Mouse (Mus musculus): ENCODE results near the gene Lrrc8d. TPM values are rescaled to one million over a fixed set of nuclear protein-coding genes. Genes with fewer than 3 reads are reported as not detected.

The Lrrc8d gene
- total and polyA plus RNA-seq, 3 experiments, result 7.0 to 26.1 (median 16.6) TPM

DNA sequence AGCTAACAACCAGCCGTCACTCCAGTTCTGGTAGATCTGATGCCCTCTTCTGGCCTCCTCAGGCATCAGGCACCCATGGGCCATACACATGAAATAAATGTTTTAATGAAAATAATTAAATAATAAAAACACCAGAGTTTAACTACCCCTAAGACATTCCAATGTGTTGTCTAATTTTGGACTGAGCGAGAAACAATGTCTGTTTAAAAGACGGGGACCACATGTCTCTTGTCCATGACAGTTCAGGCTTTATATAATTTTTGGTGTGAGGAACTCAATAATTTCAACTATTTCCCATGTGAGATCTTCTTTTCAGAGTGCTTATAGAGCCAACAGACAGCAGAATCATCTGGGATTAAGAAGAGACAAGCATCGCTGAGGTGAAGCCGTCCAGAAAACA lies 32.8 kb upstream of the Lrrc8d start:
- no peaks in the 10 kb centered on the region for H3K9me3 ChIP-seq (replicated peaks; ENCODE audit: low read length)
- H3K79me2 ChIP-seq (replicated peaks; ENCODE audit: control insufficient read depth, extremely low read depth, insufficient read depth, poor library complexity, severe bottlenecking), result no peaks in the 10 kb centered on the region
- dilution Hi-C loops (cut with MboI; ENCODE audit: extremely low pct_ligation_motif_present, extremely low pct_unique_long_range_greater_than_20kb, low sequenced_read_pairs), result no loop called here
- no peaks in the 10 kb centered on the region for H3K36me3 ChIP-seq (replicated peaks in 1 of 2; ENCODE audit: control insufficient read depth in 1 of 2, insufficient read depth in 1 of 2, low read length in 1 of 2)
- no peak overlapping the region for H3K27ac ChIP-seq (ENCODE audit: insufficient read depth, low read depth)
- H3K27me3 ChIP-seq (replicated peaks), result no peaks in the 10 kb centered on the region
- in situ Hi-C loops (cut with MboI; ENCODE audit: low pct_ligation_motif_present, low pct_unique_long_range_greater_than_20kb, low sequenced_read_pairs), result no loop called here
- no peak overlapping the region for H3K9ac ChIP-seq (ENCODE audit: insufficient read depth, low read depth)
- no peak overlapping the region for H3K4me2 ChIP-seq (ENCODE audit: insufficient read depth, low read depth, poor library complexity, severe bottlenecking)
- DNase-seq (ENCODE audit: extremely low read depth), result no peak
- no peak overlapping the region for H3K4me3 ChIP-seq (replicated peaks in 1 of 3; ENCODE audit: low read depth in 2 of 3, low read length in 2 of 3, poor library complexity in 1 of 3)
- TF ChIP-seq E2F4 (IDR thresholded peaks at IDR 0.05; ENCODE audit: insufficient replicate concordance, low read depth, low read length), result no peak
- TF ChIP-seq NRF1 (IDR thresholded peaks at IDR 0.05; ENCODE audit: low read depth, low read length), result no peak
- no peak for TF ChIP-seq USF1 (IDR thresholded peaks at IDR 0.05; ENCODE audit: low read depth, low read length)
- no peak for TF ChIP-seq ETS1 (conservative IDR thresholded peaks at IDR 0.05; ENCODE audit: low read depth, low read length)
- TF ChIP-seq KAT2A (IDR thresholded peaks at IDR 0.05; ENCODE audit: insufficient replicate concordance, low read length), result no peak
- no peak for TF ChIP-seq NELFE (IDR thresholded peaks at IDR 0.05; ENCODE audit: low read depth, low read length)
- no peak for TF ChIP-seq CHD1 (IDR thresholded peaks at IDR 0.05; ENCODE audit: low read depth, low read length)
- no peak for TF ChIP-seq PAX5 (IDR thresholded peaks at IDR 0.05; ENCODE audit: low read length)
- no peak for TF ChIP-seq MAX (IDR thresholded peaks at IDR 0.05; ENCODE audit: low read length)
- peaks cover 5 to 18% of the 10 kb centered on the region in 2 experiments; a peak in 3 of 4 replicates for H3K4me1 ChIP-seq (ENCODE audit: control insufficient read depth in 1 of 2, insufficient read depth in 2 of 2)

DNA sequence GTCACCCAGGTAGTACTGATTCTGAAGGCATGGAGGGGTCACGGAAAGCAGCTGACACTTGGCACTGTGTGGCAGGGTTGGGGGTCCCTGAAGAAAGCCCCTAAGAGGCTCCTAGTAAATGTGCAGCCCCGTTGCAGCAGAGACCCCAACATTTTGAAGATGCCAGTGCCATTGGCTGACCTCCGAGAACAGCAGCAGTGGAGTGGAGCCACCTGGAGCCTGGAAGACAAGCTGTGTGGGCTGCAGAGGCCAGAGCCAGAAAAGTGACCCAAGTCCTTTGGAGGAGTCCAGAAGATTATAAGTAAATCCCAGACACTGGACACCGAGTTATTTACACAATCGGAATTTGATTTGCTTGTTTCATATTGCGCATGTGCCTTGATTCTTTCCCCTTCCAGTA lies 32.4 kb upstream of the Lrrc8d start:
- no peak overlapping the region for H3K9ac ChIP-seq (ENCODE audit: insufficient read depth, low read depth)
- no peaks in the 10 kb centered on the region for H3K9me3 ChIP-seq (replicated peaks; ENCODE audit: low read length)
- H3K4me3 ChIP-seq (replicated peaks in 1 of 3; ENCODE audit: low read depth in 2 of 3, low read length in 2 of 3, poor library complexity in 1 of 3), result no peak overlapping the region
- no peaks in the 10 kb centered on the region for H3K27me3 ChIP-seq (replicated peaks)
- in situ Hi-C loops (cut with MboI; ENCODE audit: low pct_ligation_motif_present, low pct_unique_long_range_greater_than_20kb, low sequenced_read_pairs), result no loop called here
- H3K4me2 ChIP-seq (ENCODE audit: insufficient read depth, low read depth, poor library complexity, severe bottlenecking), result no peak overlapping the region
- TF ChIP-seq PAX5 (IDR thresholded peaks at IDR 0.05; ENCODE audit: low read length) (no peak), IRF4 (IDR thresholded peaks at IDR 0.05; ENCODE audit: low read depth, low read length) (no peak), ZNF384 (IDR thresholded peaks at IDR 0.05; ENCODE audit: low read depth, low read length) (no peak), RAD21 (IDR thresholded peaks at IDR 0.05; ENCODE audit: low read depth, low read length) (no peak), TCF12 (IDR thresholded peaks at IDR 0.05; ENCODE audit: low read depth, low read length) (no peak), BHLHE40 (IDR thresholded peaks at IDR 0.05; ENCODE audit: low read depth, low read length) (no peak), ZC3H11A (IDR thresholded peaks at IDR 0.05; ENCODE audit: low read depth, low read length) (no peak), ZKSCAN1 (IDR thresholded peaks at IDR 0.05; ENCODE audit: borderline replicate concordance, low read depth, low read length) (no peak)
- H3K27ac ChIP-seq (ENCODE audit: insufficient read depth, low read depth), result no peak overlapping the region
- dilution Hi-C loops (cut with MboI; ENCODE audit: extremely low pct_ligation_motif_present, extremely low pct_unique_long_range_greater_than_20kb, low sequenced_read_pairs), result no loop called here
- no peaks in the 10 kb centered on the region for H3K36me3 ChIP-seq (replicated peaks in 1 of 2; ENCODE audit: control insufficient read depth in 1 of 2, insufficient read depth in 1 of 2, low read length in 1 of 2)
- peaks cover 4 to 13% of the 10 kb centered on the region in 2 experiments; a peak in 3 of 4 replicates for H3K4me1 ChIP-seq (ENCODE audit: control insufficient read depth in 1 of 2, insufficient read depth in 2 of 2)
- no peak for DNase-seq (ENCODE audit: extremely low read depth)
- no peaks in the 10 kb centered on the region for H3K79me2 ChIP-seq (replicated peaks; ENCODE audit: control insufficient read depth, extremely low read depth, insufficient read depth, poor library complexity, severe bottlenecking)

Measured in CH12.LX (cell line).